Mouse (Mus musculus) kidney, adult 9 months (tissue): ENCODE measurements around the gene Epha4.

Source experiments
- DNase-seq: peaks from one replicate; pipeline ENCODE4 v3.0.0; 2022

The Epha4 gene

GRCm38 (mm10) chr1:77514963-77515650, at the start of gene Epha4:
Gene Epha4, minus strand, starts transcription at chr1:77515088.
- DNase-seq: peak; percentile 96

- DNase-seq: no peak
These were observed 41.3 kb upstream of the Epha4 start for GRCm38 (mm10) chr1:77556199-77556598.

GRCm38 (mm10) chr1:77551927-77552326, 37.0 kb upstream of the Epha4 start:
- DNase-seq: no peak

GRCm38 (mm10) chr1:77545722-77546121, 30.8 kb upstream of the Epha4 start:
- no peak for DNase-seq

GRCm38 (mm10) chr1:77545035-77545434, 30.1 kb upstream of the Epha4 start:
- no peak for DNase-seq

GRCm38 (mm10) chr1:77544279-77544678, 29.4 kb upstream of the Epha4 start:
- no peak for DNase-seq

- DNase-seq: no peak
These were observed 25.1 kb upstream of the Epha4 start for GRCm38 (mm10) chr1:77539945-77540344.

- no peak for DNase-seq
These were observed 23.7 kb upstream of the Epha4 start for GRCm38 (mm10) chr1:77538559-77538958.

GRCm38 (mm10) chr1:77535905-77536304, 21.0 kb upstream of the Epha4 start:
- no peak for DNase-seq

- no peak for DNase-seq
These were observed 17.8 kb upstream of the Epha4 start for GRCm38 (mm10) chr1:77532576-77533183.

- DNase-seq: peak; percentile 15
These were observed 17.2 kb upstream of the Epha4 start for GRCm38 (mm10) chr1:77531934-77532575.

GRCm38 (mm10) chr1:77525082-77525481, 10.2 kb upstream of the Epha4 start:
- no peak for DNase-seq

GRCm38 (mm10) chr1:77523354-77523753, 8.5 kb upstream of the Epha4 start:
- DNase-seq: no peak

GRCm38 (mm10) chr1:77521640-77522539, 7.0 kb upstream of the Epha4 start:
- no peak for DNase-seq

- DNase-seq: no peak
These were observed 3.8 kb upstream of the Epha4 start for GRCm38 (mm10) chr1:77518715-77519114.

GRCm38 (mm10) chr1:77516203-77516991, 1.5 kb upstream of the Epha4 start:
- peak; percentile 98 for DNase-seq

- DNase-seq: no peak
These were observed 728 bp upstream of the Epha4 start for GRCm38 (mm10) chr1:77515651-77515981.

- DNase-seq: peak; percentile 56
These were observed 444 bp downstream of the Epha4 start for GRCm38 (mm10) chr1:77514325-77514962.

GRCm38 (mm10) chr1:77513959-77514324, 946 bp downstream of the Epha4 start:
- DNase-seq: no peak

- peak; percentile 81 for DNase-seq
These were observed 1.4 kb downstream of the Epha4 start for GRCm38 (mm10) chr1:77513411-77513941.

- DNase-seq: no peak
These were observed 2.3 kb downstream of the Epha4 start for GRCm38 (mm10) chr1:77512431-77513195.
